In the genomic region with DNA sequence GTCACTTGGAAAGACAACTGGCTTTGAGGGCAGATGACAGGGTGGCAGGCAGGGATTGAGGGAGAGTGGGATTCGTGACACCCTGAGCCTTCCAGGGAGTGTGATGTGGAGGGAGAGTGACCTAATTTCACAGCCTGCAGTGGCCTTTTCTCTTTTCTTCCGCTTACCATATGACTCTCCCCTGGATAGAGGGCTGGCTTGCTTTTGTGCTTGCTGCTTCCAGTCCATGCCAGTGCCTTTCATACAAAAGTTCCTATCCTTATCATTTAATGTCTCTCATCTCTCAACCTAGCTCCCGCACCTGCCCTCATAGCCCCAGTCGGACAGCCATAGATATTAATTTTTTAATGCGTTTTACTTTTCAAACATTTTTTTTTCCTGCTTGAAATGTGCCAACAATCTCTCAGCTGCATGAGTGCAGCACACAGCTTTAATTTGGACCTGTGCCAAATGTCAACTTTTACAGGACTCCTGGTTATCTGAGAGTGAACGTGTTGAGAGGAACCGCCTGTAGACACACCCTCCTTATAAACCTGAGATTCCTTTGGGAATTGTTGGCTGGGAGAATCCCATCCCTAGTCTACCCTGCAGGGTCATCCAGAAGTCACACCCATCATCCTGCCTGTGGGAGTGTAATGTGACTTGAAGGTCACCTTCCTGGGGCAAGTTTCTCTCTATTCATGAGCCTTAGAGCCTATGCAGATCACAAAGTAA, we compare ENCODE assay signal across 15 mouse cellular contexts.
DNase-seq lines count a peak whose midpoint lies in the region; ATAC-seq lines count a peak whose summit lies in the region.
"Had no signal": no experiment of that assay in that cellular context is flagged by ENCODE, and none has a peak within 500 bp of the region (broad histone marks: within the 10 kb centered on the region; RNA-seq: fewer than 3 reads in every experiment).

No protein-coding gene starts in this region.

- no peak overlapping the region for H3K4me3 ChIP-seq in forebrain, embryonic 14.5 days (ENCODE audit: low read depth, low read length)
- H3K4me3 ChIP-seq in forebrain, embryonic 11.5 days (ENCODE audit: low read depth, low read length): no peak overlapping the region
- H3K4me3 ChIP-seq: embryonic facial prominence, embryonic 12.5 days; forebrain, embryonic 10.5 days had no signal

- no peak for ATAC-seq in forebrain, embryonic 14.5 days
- no peak for ATAC-seq in forebrain, embryonic 11.5 days (replicated peaks; ENCODE audit: low FRiP score)

- H3K36me3 ChIP-seq in forebrain, embryonic 14.5 days (ENCODE audit: control insufficient read depth, insufficient read depth, low read length): no peaks in the 10 kb centered on the region
- H3K36me3 ChIP-seq in forebrain, embryonic 11.5 days (ENCODE audit: control insufficient read depth, insufficient read depth, low read length): no peaks in the 10 kb centered on the region
- H3K36me3 ChIP-seq: embryonic facial prominence, embryonic 12.5 days; forebrain, embryonic 10.5 days had no signal

- H3K4me2 ChIP-seq in forebrain, embryonic 14.5 days (ENCODE audit: low read length): no peak overlapping the region
- H3K4me2 ChIP-seq in forebrain, embryonic 11.5 days (ENCODE audit: low read depth, low read length, severe bottlenecking): no peak overlapping the region
- H3K4me2 ChIP-seq: embryonic facial prominence, embryonic 12.5 days; midbrain, embryonic 11.5 days had no signal

- DNase-seq in forebrain, embryonic 14.5 days (ENCODE audit: low spot score): peak; percentile 8
- DNase-seq in forebrain, embryonic 11.5 days (ENCODE audit: low spot score): no peak
- DNase-seq in kidney, postnatal 14 days: peak; percentile 5
- DNase-seq in kidney, postnatal 4 days: no peak
- DNase-seq in adipocyte (ENCODE audit: low spot score): peak; percentile 9
- peak; percentile 16 for DNase-seq in large intestine, adult 2 months (ENCODE audit: low read depth, low spot score)
- DNase-seq in testis, postnatal 14 days (ENCODE audit: low spot score): no peak
- DNase-seq in right cerebral cortex, adult 2 months (ENCODE audit: low spot score in 2 of 2): no peak
- DNase-seq: adrenal gland, postnatal 25 days; cerebellum, postnatal 25 days; lung, adult 2 months; thymus, postnatal 25 days had no signal

- no peak overlapping the region for H3K9ac ChIP-seq in forebrain, embryonic 14.5 days (ENCODE audit: low read length)
- H3K9ac ChIP-seq in forebrain, embryonic 11.5 days (ENCODE audit: low read length): no peak overlapping the region
- H3K9ac ChIP-seq: embryonic facial prominence, embryonic 12.5 days had no signal

- no peak overlapping the region for H3K27ac ChIP-seq in forebrain, embryonic 14.5 days (ENCODE audit: low read depth, low read length)
- H3K27ac ChIP-seq in forebrain, embryonic 11.5 days (ENCODE audit: low read depth, low read length): no peak overlapping the region
- H3K27ac ChIP-seq: embryonic facial prominence, embryonic 12.5 days; forebrain, embryonic 10.5 days had no signal

- H3K27me3 ChIP-seq in forebrain, embryonic 14.5 days (replicated peaks; ENCODE audit: control insufficient read depth, insufficient read depth, low read length): no peaks in the 10 kb centered on the region
- H3K27me3 ChIP-seq in forebrain, embryonic 11.5 days (ENCODE audit: control insufficient read depth, insufficient read depth, low read length): no peaks in the 10 kb centered on the region
- H3K27me3 ChIP-seq: embryonic facial prominence, embryonic 12.5 days had no signal

- no peaks in the 10 kb centered on the region for H3K4me1 ChIP-seq in forebrain, embryonic 14.5 days (ENCODE audit: control insufficient read depth, insufficient read depth, low read length)
- no peaks in the 10 kb centered on the region for H3K4me1 ChIP-seq in forebrain, embryonic 11.5 days (replicated peaks; ENCODE audit: control insufficient read depth, insufficient read depth, low read length)
- H3K4me1 ChIP-seq: forebrain, embryonic 10.5 days had no signal

- 82% methylated on average over 7 of the region's 7 CpGs for WGBS in forebrain, embryonic 14.5 days
- WGBS in forebrain, embryonic 11.5 days: 84% methylated on average over 7 of the region's 7 CpGs
- 27% methylated on average over 7 of the region's 7 CpGs for WGBS in large intestine, adult 2 months

- no peaks in the 10 kb centered on the region for H3K9me3 ChIP-seq in forebrain, embryonic 14.5 days (replicated peaks; ENCODE audit: control insufficient read depth, low read length)
- no peaks in the 10 kb centered on the region for H3K9me3 ChIP-seq in forebrain, embryonic 11.5 days (ENCODE audit: control insufficient read depth, low read length)
- H3K9me3 ChIP-seq: embryonic facial prominence, embryonic 12.5 days; forebrain, embryonic 10.5 days had no signal

Comparison
In these comparisons a context has a peak if more than half of its experiments do, and no peak if none do; other contexts are left out.
1. DNase-seq: peak in forebrain, embryonic 14.5 days (single experiment), kidney, postnatal 14 days (single experiment), adipocyte (single experiment) and large intestine, adult 2 months (single experiment); none in forebrain, embryonic 11.5 days (single experiment), kidney, postnatal 4 days (0 of 2), testis, postnatal 14 days (single experiment) and right cerebral cortex, adult 2 months (0 of 2).